Mouse (Mus musculus): ENCODE results near the gene Stk32c. TPM values are rescaled to one million over a fixed set of nuclear protein-coding genes. Genes with fewer than 3 reads are reported as not detected.

Gene Stk32c
- polyA plus RNA-seq, 1 experiment from 2014 or later: 0.13 TPM

DNA sequence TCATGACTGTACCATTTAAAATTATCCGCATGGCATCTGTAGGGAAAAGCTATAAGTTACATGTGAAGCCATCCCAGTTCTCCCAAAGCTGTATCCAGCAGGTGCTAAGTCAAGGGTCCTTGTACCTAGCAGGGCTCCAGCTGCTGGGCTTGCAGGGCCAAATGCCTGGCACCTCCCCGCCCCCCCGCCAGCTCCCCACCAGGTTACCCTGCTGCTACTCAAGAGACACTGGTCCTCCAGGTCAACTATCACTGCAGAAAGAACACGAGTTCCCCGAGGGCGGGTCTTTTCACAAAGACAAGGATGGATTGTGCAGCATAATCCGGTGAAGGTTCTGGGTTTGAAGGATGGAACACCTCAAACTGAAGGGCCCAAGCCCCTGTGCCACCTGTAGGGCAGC, 25.8 kb downstream of the Stk32c start:
- H3K27me3 ChIP-seq: peaks cover 26% of the 10 kb centered on the region
- in situ Hi-C loops (cut with MboI; ENCODE audit: low pct_unique_long_range_greater_than_20kb): no loop called here
- TF ChIP-seq CTCF (IDR thresholded peaks at IDR 0.05): no peak
- POLR2A ChIA-PET: no interaction called here
- no peak for DNase-seq (ENCODE audit: low read depth, low spot score)
- CTCF ChIA-PET: no interaction called here
- no peak for ATAC-seq

DNA sequence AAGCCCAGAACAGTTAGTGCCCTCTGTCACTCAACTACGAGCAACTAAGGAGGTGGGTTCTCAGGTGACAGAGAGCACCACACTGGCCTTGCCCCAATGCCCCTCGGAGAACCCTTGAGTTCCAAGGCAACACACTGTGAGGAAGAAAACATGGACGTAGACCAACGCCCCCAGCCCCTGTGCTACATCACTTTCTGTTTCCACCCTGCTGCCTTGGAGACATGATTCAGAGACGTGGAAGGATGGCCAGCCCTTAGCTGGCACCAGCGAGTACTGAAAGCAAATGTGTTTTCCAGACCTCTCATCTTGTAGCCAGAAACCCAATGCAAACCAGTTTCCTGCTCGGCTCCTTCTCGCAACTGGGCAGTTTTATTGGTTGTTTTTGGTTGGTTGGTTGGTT, 26.7 kb downstream of the Stk32c start:
- in situ Hi-C loops (cut with MboI; ENCODE audit: low pct_unique_long_range_greater_than_20kb): no loop called here

DNA sequence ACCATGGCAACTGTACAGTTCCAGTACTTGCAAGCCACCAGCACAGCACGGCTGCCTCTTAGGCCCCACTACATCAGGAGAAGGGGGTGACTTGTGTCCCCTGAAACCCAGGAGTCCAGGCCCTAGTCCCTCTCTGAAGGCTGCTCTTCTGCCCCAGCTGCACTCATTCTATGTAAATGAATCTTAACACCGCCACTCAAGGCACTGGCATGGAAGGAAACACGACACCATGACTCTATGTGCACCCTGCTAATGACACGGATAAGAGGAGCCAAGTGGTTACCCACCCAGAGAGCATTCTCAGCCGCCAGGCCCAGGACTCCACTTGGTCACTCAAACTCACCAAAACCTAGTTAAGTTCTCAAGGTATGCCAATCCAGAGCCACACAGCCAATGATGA, 27.1 kb downstream of the Stk32c start:
- no peak for DNase-seq (ENCODE audit: low read depth, low spot score)
- no peak for TF ChIP-seq CTCF (IDR thresholded peaks at IDR 0.05)
- in situ Hi-C loops (cut with MboI; ENCODE audit: low pct_unique_long_range_greater_than_20kb): no loop called here
- peaks cover 26% of the 10 kb centered on the region for H3K27me3 ChIP-seq
- POLR2A ChIA-PET: no interaction called here
- no peak for ATAC-seq
- CTCF ChIA-PET: no interaction called here

More for the DNA sequence above, 26.7 kb downstream of the Stk32c start:
- H3K27me3 ChIP-seq: peaks cover 26% of the 10 kb centered on the region
- TF ChIP-seq CTCF (IDR thresholded peaks at IDR 0.05): no peak
- POLR2A ChIA-PET: no interaction called here
- no peak for DNase-seq (ENCODE audit: low read depth, low spot score)
- ATAC-seq: no peak
- CTCF ChIA-PET: no interaction called here

DNA sequence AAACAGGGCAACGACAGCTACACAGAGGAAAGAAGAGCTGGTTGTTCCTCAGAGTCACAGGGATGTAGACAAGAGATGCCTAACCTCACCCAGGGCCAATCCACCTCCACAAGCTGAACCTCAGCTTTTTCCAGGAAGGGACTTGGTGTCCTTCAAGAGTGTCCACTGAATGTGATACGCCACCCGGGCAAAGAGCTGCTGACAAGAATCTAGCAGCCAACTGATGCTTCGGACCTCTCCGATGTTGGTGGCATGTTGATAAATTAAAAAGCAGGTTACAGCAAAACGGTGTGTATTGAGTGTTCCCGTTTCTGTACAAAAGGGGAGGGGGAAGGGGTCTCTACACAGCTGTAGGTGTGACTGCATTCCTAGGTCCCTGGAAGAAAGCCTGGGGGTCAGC, 28.3 kb downstream of the Stk32c start:
- DNase-seq (ENCODE audit: low read depth, low spot score): no peak
- no peak for TF ChIP-seq CTCF (IDR thresholded peaks at IDR 0.05)
- no peak for ATAC-seq
- in situ Hi-C loops (cut with MboI; ENCODE audit: low pct_unique_long_range_greater_than_20kb): no loop called here
- H3K27me3 ChIP-seq: peaks cover 21% of the 10 kb centered on the region
- CTCF ChIA-PET: no interaction called here
- POLR2A ChIA-PET: no interaction called here

DNA sequence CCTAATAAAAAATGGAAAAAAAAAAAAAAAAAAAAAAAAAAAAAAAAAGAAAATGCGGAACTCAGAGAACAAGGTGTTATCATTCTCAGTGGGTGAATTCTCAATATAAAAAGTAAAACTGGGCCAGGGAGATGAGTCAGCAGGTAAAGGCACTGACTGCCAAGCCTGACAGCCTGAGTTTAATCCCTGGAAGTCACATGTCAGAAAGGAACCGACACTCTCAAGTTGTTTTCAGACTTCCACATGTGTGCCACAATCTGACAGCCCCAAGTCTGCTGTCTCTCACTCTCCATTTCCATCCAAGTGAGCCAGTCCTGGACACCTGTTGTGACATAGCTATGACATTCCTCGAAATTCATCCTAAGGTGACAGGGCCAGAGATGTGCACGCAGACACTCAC, 28.7 kb downstream of the Stk32c start:
- ChIA-PET CTCF (no interaction called here), POLR2A (no interaction called here)
- no peak for ATAC-seq
- peaks cover 25% of the 10 kb centered on the region for H3K27me3 ChIP-seq
- TF ChIP-seq CTCF (IDR thresholded peaks at IDR 0.05): no peak
- in situ Hi-C loops (cut with MboI; ENCODE audit: low pct_unique_long_range_greater_than_20kb): no loop called here
- no peak for DNase-seq (ENCODE audit: low read depth, low spot score)

DNA sequence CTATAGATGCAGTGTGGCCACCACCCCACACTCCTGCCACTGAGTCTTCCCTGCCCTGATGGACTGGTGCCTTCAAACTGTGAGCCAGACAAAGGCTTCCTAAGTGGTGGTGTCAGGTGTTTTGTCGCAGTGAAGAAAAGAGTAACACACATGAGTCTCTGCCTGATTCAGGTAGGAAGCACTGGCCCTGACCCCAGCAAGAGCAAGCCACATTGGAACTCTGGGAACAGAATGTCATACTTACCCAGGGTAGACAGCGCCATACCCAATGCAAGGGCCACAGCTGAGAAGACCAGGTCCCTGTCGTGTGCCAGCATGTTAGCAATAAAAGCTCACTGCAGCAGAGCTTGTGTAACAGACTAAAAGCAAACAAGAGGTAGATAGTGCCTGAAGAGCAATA, 33.0 kb downstream of the Stk32c start:
- DNase-seq (ENCODE audit: low read depth, low spot score) (no peak), ATAC-seq (no peak)
- ChIA-PET CTCF (no interaction called here), POLR2A (no interaction called here)
- in situ Hi-C loops (cut with MboI; ENCODE audit: low pct_unique_long_range_greater_than_20kb): no loop called here
- no peak for TF ChIP-seq CTCF (IDR thresholded peaks at IDR 0.05)
- H3K27me3 ChIP-seq: peaks cover 6% of the 10 kb centered on the region

DNA sequence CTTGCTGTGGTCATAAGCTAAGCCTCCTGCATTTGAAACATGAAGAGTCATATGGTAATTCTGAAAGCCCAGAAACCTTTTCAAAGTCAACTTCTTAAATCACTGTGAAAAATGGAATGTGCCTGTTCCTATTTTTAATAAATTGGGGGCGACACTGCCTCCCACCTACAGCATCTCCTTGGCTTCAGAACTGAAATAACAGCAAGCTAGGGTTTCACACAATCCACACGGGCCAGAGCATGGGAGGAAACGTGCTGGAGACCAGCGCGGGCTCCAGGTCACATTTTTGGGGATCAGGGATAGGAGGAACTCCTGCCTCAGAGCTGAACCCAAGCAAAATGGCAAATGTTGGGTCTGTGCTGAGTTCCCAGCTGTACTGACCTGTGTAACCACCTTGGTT, 33.8 kb downstream of the Stk32c start:
- ChIA-PET POLR2A (no interaction called here), CTCF (no interaction called here)
- H3K27me3 ChIP-seq: peaks cover 6% of the 10 kb centered on the region
- in situ Hi-C loops (cut with MboI; ENCODE audit: low pct_unique_long_range_greater_than_20kb): no loop called here
- DNase-seq (ENCODE audit: low read depth, low spot score): no peak
- no peak for ATAC-seq
- TF ChIP-seq CTCF (IDR thresholded peaks at IDR 0.05): no peak

DNA sequence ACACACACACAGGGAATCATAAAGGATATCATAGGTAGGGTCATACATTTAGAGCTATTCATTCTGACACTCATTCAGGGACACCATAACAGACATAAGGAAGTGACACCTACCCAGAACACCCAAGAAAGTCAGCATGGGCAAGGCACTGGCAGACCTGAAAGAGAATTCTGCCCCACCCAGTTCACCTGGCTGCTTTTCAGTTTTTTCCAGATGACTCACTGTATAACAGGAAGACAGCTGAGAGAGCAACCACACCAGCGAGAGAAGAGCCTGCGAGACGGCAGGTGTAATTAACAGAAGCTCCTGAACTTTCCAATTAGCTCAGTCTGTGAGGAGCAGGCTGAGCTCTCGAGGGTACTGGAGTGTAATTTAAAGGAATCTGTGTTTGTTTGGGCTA, 44.0 kb downstream of the Stk32c start:
- peaks cover 8% of the 10 kb centered on the region for H3K27me3 ChIP-seq
- POLR2A ChIA-PET: no interaction called here
- CTCF ChIA-PET: interaction anchor here (1.1 to 1.4 kb wide), 2 partner anchors 12 to 25 kb away, joined by 3 read pairs; no protein-coding TSS in a partner anchor
- no peak for TF ChIP-seq CTCF (IDR thresholded peaks at IDR 0.05)
- ATAC-seq (no peak), DNase-seq (ENCODE audit: low read depth, low spot score) (no peak)
- in situ Hi-C loops (cut with MboI; ENCODE audit: low pct_unique_long_range_greater_than_20kb): no loop called here

DNA sequence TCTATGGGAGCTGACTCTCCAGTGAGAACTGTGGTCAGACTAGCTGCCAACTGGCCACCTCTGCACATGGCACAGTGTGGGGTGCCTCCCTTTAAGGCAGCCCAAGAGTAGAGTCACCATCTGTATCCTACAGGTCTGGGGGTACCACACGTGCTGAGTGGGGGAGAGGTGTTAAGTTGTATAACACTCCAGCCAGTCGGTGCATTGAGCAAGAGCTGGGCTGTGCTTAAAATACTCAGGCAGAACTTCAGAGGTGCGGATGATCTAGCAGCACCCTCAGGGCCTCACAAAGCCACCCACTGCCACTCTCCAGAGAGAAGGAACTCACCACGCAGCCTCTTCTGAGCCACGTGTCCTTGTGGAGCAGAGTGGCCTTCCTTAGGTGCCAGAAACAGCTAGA, 48.7 kb downstream of the Stk32c start:
- ChIA-PET POLR2A (no interaction called here), CTCF (no interaction called here)
- no peak for TF ChIP-seq CTCF (IDR thresholded peaks at IDR 0.05)
- no peak for DNase-seq (ENCODE audit: low read depth, low spot score)
- in situ Hi-C loops (cut with MboI; ENCODE audit: low pct_unique_long_range_greater_than_20kb): no loop called here
- no peak for ATAC-seq
- H3K27me3 ChIP-seq: peaks cover 8% of the 10 kb centered on the region

DNA sequence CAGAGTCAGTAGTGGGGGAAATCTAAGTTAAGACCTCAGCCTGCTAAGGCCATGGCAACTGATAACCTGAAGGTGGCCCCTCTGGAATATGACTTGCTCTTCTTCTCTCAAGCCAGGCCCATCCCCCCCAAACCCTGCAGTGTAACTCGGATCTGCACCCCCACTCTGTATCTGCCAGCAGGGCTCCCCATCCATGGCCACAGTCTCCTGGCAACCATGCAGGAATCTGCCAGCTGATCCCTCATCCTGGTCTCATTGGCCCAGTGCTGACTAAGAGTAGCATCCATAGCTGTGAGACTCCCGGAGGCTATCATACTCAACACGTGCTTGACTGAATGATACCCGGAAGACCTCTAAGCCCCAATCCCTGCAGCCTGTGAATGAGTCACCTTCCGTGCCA, 54.2 kb downstream of the Stk32c start:
- ChIA-PET POLR2A (interaction anchor here (0.7 kb wide), 1 partner anchor 33 kb away, joined by 3 read pairs; no protein-coding TSS in a partner anchor), CTCF (interaction anchor here (0.8 kb wide), 1 partner anchor 39 kb away, joined by 3 read pairs; no protein-coding TSS in a partner anchor)

DNA sequence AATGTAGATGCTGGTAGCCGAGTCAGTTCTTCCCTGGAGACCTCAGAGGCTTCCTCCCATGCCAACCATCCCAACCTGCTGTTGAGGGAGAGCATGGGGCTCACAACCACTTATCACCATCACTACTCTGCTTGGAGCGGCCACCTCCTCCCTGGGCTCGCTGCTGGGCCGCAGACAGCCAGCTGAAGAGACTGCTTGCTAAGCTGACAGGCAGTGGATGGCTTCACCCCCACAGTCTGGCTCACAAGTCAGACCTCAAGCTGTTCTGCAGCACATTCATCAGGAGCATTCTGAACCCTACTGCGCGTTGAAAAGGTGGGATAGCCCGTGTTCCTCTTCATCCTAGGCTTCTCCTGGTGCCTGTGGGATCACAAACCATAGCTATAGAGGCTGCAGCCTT, 54.6 kb downstream of the Stk32c start:
- no peak for TF ChIP-seq CTCF (IDR thresholded peaks at IDR 0.05)
- ATAC-seq (no peak), DNase-seq (ENCODE audit: low read depth, low spot score) (no peak)
- CTCF ChIA-PET: interaction anchor here (0.8 kb wide), 1 partner anchor 39 kb away, joined by 3 read pairs; no protein-coding TSS in a partner anchor
- POLR2A ChIA-PET: interaction anchor here (0.7 kb wide), 1 partner anchor 33 kb away, joined by 3 read pairs; no protein-coding TSS in a partner anchor
- in situ Hi-C loops (cut with MboI; ENCODE audit: low pct_unique_long_range_greater_than_20kb): no loop called here
- peaks cover 4% of the 10 kb centered on the region for H3K27me3 ChIP-seq

More for the DNA sequence above, 54.2 kb downstream of the Stk32c start:
- TF ChIP-seq CTCF (IDR thresholded peaks at IDR 0.05): no peak
- in situ Hi-C loops (cut with MboI; ENCODE audit: low pct_unique_long_range_greater_than_20kb): no loop called here
- no peak for DNase-seq (ENCODE audit: low read depth, low spot score)
- no peak for ATAC-seq
- H3K27me3 ChIP-seq: no peaks in the 10 kb centered on the region

DNA sequence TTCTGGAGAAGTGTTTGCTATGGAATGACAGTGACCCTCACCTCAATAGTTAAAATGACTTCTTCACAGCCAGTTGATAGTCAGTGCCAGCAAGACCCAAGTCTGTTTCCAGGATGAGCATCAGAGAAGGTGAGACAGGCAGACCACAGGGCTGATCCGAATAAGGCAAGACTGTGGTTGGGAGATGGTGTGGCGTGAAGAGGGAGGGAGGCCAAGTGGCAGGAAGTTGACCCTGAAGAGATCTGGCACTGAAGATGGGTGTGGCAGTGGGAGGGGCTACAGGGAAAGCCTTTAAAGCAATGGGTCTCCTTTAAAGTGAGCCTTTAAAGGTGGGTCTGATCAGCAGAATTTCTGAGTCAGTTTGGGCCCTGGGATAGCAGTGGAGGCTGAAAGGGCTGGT, 55.6 kb downstream of the Stk32c start:
- peaks cover 7% of the 10 kb centered on the region for H3K27me3 ChIP-seq
- ChIA-PET POLR2A (no interaction called here), CTCF (no interaction called here)
- in situ Hi-C loops (cut with MboI; ENCODE audit: low pct_unique_long_range_greater_than_20kb): no loop called here
- DNase-seq (ENCODE audit: low read depth, low spot score) (no peak), ATAC-seq (no peak)
- TF ChIP-seq CTCF (IDR thresholded peaks at IDR 0.05): no peak
